Mouse (Mus musculus): ENCODE measurements around the gene Syngr1. TPM values are rescaled to one million over a fixed set of nuclear protein-coding genes. Genes with fewer than 3 reads are reported as not detected.

The Syngr1 gene
- 113 and 163 TPM in 2 replicates for polyA plus RNA-seq (2012; ENCODE audit: insufficient read depth, low replicate concordance)

GRCm38 (mm10) chr15:80091121-80091955 lies at the start of gene Syngr1, which contains the start of gene Rpl3:
Gene Syngr1, plus strand, starts transcription at chr15:80091334.
Gene Rpl3, minus strand, starts transcription at chr15:80091868.
- Histone ChIP-seq H3K27me3 (replicated peaks) (no peaks in the 10 kb centered on the region), H3K4me1 (peaks cover 67% of the 10 kb centered on the region), H3K4me3 (replicated peaks) (peak within 1 kb of the TSS; percentile 99), H3K36me3 (replicated peaks; ENCODE audit: low read length) (peaks cover 12% of the 10 kb centered on the region), H3K9me3 (peaks cover 6% of the 10 kb centered on the region; the same call in 1 of the 2 replicates)
- no peak for TF ChIP-seq GATA1 (IDR thresholded peaks at IDR 0.05; ENCODE audit: borderline replicate concordance, low read length)
- TF ChIP-seq FLI1 (IDR thresholded peaks at IDR 0.05; ENCODE audit: low read length) = no peak

GRCm38 (mm10) chr15:80042152-80042551 lies 49.0 kb upstream of the Syngr1 start:
- Histone ChIP-seq H3K27me3 (replicated peaks) (peaks cover 26% of the 10 kb centered on the region), H3K9me3 (peaks cover 20% of the 10 kb centered on the region), H3K4me3 (replicated peaks) (no peak overlapping the region), H3K36me3 (replicated peaks; ENCODE audit: low read length) (no peaks in the 10 kb centered on the region), H3K4me1 (peaks cover 20% of the 10 kb centered on the region)
- TF ChIP-seq FLI1 (IDR thresholded peaks at IDR 0.05; ENCODE audit: low read length) = no peak

GRCm38 (mm10) chr15:80044249-80044648 lies 46.9 kb upstream of the Syngr1 start:
- peaks cover 19% of the 10 kb centered on the region for H3K9me3 ChIP-seq
- TF ChIP-seq GATA1 (IDR thresholded peaks at IDR 0.05; ENCODE audit: borderline replicate concordance, low read length) (no peak), FLI1 (IDR thresholded peaks at IDR 0.05; ENCODE audit: low read length) (no peak)
- no peaks in the 10 kb centered on the region for H3K36me3 ChIP-seq (replicated peaks; ENCODE audit: low read length)
- H3K27me3 ChIP-seq (replicated peaks) = peaks cover 45% of the 10 kb centered on the region
- H3K4me1 ChIP-seq = peaks cover 33% of the 10 kb centered on the region
- no peak overlapping the region for H3K4me3 ChIP-seq (replicated peaks)

GRCm38 (mm10) chr15:80045749-80046148 lies 45.4 kb upstream of the Syngr1 start:
- Histone ChIP-seq H3K4me3 (replicated peaks) (no peak overlapping the region), H3K9me3 (peaks cover 19% of the 10 kb centered on the region), H3K36me3 (replicated peaks; ENCODE audit: low read length) (no peaks in the 10 kb centered on the region), H3K27me3 (replicated peaks) (peaks cover 50% of the 10 kb centered on the region), H3K4me1 (peaks cover 46% of the 10 kb centered on the region)
- TF ChIP-seq GATA1 (IDR thresholded peaks at IDR 0.05; ENCODE audit: borderline replicate concordance, low read length) (no peak), FLI1 (IDR thresholded peaks at IDR 0.05; ENCODE audit: low read length) (no peak)

- Histone ChIP-seq H3K36me3 (replicated peaks; ENCODE audit: low read length) (no peaks in the 10 kb centered on the region), H3K4me1 (peaks cover 58% of the 10 kb centered on the region), H3K27me3 (replicated peaks) (peaks cover 46% of the 10 kb centered on the region), H3K4me3 (replicated peaks) (no peak overlapping the region), H3K9me3 (peaks cover 19% of the 10 kb centered on the region)
- TF ChIP-seq GATA1 (IDR thresholded peaks at IDR 0.05; ENCODE audit: borderline replicate concordance, low read length) (no peak), FLI1 (IDR thresholded peaks at IDR 0.05; ENCODE audit: low read length) (no peak)
These were observed 43.9 kb upstream of the Syngr1 start for GRCm38 (mm10) chr15:80047242-80047641.

- peaks cover 19% of the 10 kb centered on the region for H3K9me3 ChIP-seq
- H3K4me3 ChIP-seq (replicated peaks) = no peak overlapping the region
- TF ChIP-seq GATA1 (IDR thresholded peaks at IDR 0.05; ENCODE audit: borderline replicate concordance, low read length) (no peak), FLI1 (IDR thresholded peaks at IDR 0.05; ENCODE audit: low read length) (no peak)
- peaks cover 63% of the 10 kb centered on the region for H3K4me1 ChIP-seq
- H3K27me3 ChIP-seq (replicated peaks) = peaks cover 44% of the 10 kb centered on the region
- no peaks in the 10 kb centered on the region for H3K36me3 ChIP-seq (replicated peaks; ENCODE audit: low read length)
These were observed 43.2 kb upstream of the Syngr1 start for GRCm38 (mm10) chr15:80047973-80048372.

- TF ChIP-seq GATA1 (IDR thresholded peaks at IDR 0.05; ENCODE audit: borderline replicate concordance, low read length) (no peak), FLI1 (IDR thresholded peaks at IDR 0.05; ENCODE audit: low read length) (no peak)
- Histone ChIP-seq H3K4me1 (peaks cover 71% of the 10 kb centered on the region), H3K36me3 (replicated peaks; ENCODE audit: low read length) (no peaks in the 10 kb centered on the region), H3K9me3 (peaks cover 18% of the 10 kb centered on the region), H3K4me3 (replicated peaks) (no peak overlapping the region), H3K27me3 (replicated peaks) (peaks cover 33% of the 10 kb centered on the region)
These were observed 41.0 kb upstream of the Syngr1 start for GRCm38 (mm10) chr15:80050093-80050492.

GRCm38 (mm10) chr15:80051092-80051761 lies 39.9 kb upstream of the Syngr1 start:
- peaks cover 71% of the 10 kb centered on the region for H3K4me1 ChIP-seq
- no peak overlapping the region for H3K4me3 ChIP-seq (replicated peaks)
- H3K36me3 ChIP-seq (replicated peaks; ENCODE audit: low read length) = no peaks in the 10 kb centered on the region
- peaks cover 29% of the 10 kb centered on the region for H3K27me3 ChIP-seq (replicated peaks)
- TF ChIP-seq FLI1 (IDR thresholded peaks at IDR 0.05; ENCODE audit: low read length) = no peak
- no peak for TF ChIP-seq GATA1 (IDR thresholded peaks at IDR 0.05; ENCODE audit: borderline replicate concordance, low read length)
- H3K9me3 ChIP-seq = peaks cover 7% of the 10 kb centered on the region

- H3K4me1 ChIP-seq = peaks cover 74% of the 10 kb centered on the region
- H3K27me3 ChIP-seq (replicated peaks) = peaks cover 31% of the 10 kb centered on the region
- H3K36me3 ChIP-seq (replicated peaks; ENCODE audit: low read length) = no peaks in the 10 kb centered on the region
- peaks cover 5% of the 10 kb centered on the region for H3K9me3 ChIP-seq
- no peak overlapping the region for H3K4me3 ChIP-seq (replicated peaks)
- no peak for TF ChIP-seq FLI1 (IDR thresholded peaks at IDR 0.05; ENCODE audit: low read length)
- TF ChIP-seq GATA1 (IDR thresholded peaks at IDR 0.05; ENCODE audit: borderline replicate concordance, low read length) = no peak
These were observed 39.4 kb upstream of the Syngr1 start for GRCm38 (mm10) chr15:80051782-80052181.

All from megakaryocyte, embryonic 14.5 days (primary cell).